Mouse (Mus musculus) left cerebral cortex, adult 8-10 months (tissue): Measurements from ENCODE around the gene Trpm3. TPM values are rescaled to one million over a fixed set of nuclear protein-coding genes. Genes with fewer than 3 reads are reported as not detected.

Source experiments
- DNase-seq, 2 experiments: peaks; one replicate each; pipeline ENCODE4 v3.0.0; 2022; ENCODE audit warnings: low spot score in 2 of 2
- total RNA-seq, 4 experiments: library from RNA; stranded (reverse); gene quantifications; 2 replicates each; pipeline ENCODE4 v1.2.4; 2022

Gene Trpm3
- total RNA-seq, 4 experiments from 2014 or later = 37.1 to 49.8 (median 43.3) TPM

GRCm38 (mm10) chr19:22915868-22916642 is 777.2 kb downstream of the Trpm3 start:
- peak; percentile 69 to 90 for DNase-seq

DNA sequence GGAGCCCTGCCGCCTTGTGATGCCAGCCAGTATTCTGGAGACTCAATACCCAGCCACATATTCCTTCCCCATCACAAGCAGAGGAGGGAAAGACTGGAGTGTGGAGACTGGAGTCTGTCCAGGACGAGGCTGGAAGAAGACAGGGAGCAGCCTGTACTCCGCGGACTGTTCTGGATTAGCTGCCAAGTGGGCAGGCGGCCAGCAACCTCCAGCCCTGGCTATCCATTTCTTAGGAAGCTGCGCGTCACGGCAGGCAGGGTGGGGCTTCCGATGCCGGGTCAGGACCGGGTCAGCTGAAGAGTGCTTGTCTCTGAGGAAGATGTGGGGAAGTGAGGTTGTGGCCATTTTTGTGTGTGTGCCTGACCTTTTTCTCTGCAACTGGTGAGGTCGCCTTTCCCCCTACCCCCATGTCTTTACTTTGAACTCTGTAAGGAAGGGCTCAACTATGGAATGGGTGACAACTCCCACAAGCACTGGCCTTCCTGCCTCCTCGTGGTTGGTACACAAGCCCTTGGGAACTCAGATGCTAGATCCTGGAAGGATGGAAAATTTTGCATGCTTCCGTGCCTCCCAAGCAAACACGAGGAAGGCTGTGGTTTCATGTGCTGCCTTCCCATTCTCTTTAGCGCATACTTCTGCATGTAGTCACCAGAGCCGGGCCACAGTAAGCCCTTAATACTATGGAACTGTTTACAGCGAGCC is 777.9 kb downstream of the Trpm3 start:
- peak; percentile 95 to 96 for DNase-seq

DNA sequence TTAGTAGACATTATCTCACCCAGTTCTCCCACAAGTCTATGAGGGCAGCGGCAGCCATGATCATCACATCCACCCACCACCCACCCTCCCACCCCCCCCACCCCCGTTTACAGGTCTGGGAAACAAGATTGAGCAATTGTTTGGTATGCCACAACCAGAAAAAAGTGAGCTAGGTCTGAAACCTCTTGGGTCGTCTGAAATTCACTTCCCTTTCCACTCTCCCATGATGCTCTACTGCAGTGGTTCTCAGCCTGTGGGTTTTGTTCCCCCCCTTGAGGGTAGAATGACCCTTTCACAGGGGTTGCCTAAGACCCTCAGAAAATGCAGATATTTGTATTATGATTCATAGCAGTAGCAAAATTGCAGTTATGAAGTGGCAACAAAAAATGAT is 778.5 kb downstream of the Trpm3 start:
- no peak for DNase-seq

GRCm38 (mm10) chr19:22920949-22921348 is 782.1 kb downstream of the Trpm3 start:
- DNase-seq = no peak

DNA sequence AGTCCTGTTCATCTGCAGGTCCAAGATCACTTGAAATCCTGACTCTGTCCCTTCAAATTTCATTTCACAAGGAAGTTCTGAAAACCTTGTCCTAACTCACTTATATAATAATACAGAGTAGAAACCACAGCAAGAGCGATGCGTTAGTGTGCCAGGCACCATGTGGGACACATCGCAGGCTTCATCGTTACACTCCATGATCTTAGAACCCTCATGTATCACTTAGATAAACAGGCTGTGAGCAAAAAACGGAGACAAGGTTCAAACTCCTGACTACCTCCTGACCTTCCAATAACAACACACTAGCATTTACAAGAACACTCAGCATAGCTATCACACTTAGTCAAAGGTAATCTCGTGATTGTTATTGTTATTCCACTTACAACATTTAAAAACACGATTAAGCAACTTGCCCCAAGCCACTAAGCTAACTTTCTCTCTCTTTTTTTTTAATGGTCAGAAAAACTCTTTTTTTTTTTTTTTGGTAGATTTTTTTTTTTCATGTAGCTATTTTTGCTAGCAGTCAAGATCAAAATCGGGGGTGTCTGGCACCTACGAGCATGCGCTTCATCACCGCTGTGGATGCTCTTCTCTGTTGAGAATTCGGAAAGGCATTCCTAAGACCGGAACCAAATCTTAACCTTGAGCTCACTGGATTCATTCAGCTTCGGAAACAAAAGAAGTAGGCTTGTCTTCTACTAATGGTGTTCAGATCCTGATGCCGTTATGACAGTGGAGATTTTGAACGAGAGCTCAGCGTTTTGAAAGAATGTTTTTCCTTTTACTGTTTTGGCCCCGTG is 784.2 kb downstream of the Trpm3 start:
- no peak for DNase-seq

DNA sequence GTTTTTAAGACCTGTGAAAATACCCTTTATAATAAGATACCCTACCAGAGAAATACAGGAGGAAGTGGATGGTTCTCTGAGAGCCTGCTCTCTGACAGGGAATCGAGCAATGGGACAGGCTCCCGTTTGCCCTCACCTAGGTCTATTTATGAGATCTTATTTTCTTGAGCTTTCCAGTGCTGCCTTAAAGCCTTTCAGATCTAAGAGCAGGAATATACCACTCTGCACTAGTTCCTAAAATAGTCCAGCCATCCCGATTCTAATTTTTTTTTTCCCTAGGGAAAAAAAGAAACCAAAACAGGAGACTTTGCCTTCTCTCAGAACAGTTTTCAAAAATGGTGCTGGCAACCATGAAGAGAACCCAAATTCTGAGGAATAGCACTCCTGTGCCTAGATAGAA is 786.4 kb downstream of the Trpm3 start:
- no peak for DNase-seq

- DNase-seq = no peak
Observed at GRCm38 (mm10) chr19:22926753-22927152, 787.9 kb downstream of the Trpm3 start.

DNA sequence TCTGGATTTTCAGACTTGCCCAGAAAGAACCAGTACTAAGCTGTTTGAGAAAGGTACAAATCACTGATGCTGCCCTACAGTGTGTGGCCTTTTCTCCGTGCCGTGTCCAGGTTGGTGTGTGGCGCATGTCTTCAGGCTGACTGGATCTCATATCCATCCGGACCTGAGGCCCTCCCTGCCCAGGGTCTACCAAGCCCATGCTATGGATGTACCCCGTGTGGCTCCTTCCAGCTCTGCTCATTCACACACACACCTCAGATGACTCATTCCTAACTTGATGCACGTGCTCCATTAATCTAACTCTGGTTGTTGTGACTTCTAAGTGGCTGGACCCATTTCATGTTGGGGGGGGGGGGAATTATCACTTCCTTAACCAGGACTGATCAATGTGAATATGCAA is 789.5 kb downstream of the Trpm3 start:
- DNase-seq = no peak

DNA sequence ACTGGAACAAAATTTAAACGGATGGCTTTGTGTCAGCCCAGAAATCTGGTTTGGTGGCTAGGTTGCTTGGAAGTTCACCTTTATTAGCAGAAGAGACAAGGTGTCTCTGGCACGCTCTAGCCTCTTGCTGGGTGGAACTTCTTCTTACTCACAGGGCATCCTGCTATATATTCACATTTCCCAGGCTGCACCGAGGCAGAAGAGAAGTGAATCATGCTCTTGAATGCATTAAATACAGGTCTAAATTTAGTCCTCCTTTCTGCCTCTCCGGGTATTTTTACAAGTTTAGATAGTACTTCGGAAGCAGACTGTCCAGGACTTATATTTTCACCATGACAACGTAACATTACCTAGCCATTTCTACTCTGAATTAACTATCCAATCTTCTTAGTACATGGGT is 790.9 kb downstream of the Trpm3 start:
- DNase-seq = peak in 1 of 2 experiments; percentile 75

GRCm38 (mm10) chr19:22930368-22930834 is 791.6 kb downstream of the Trpm3 start:
- no peak for DNase-seq

GRCm38 (mm10) chr19:22931006-22931405 is 792.2 kb downstream of the Trpm3 start:
- peak in 1 of 2 experiments; percentile 64 for DNase-seq

- DNase-seq = no peak
Observed at GRCm38 (mm10) chr19:22935067-22935466, 796.2 kb downstream of the Trpm3 start.

- DNase-seq = no peak
Observed at GRCm38 (mm10) chr19:22938848-22939724, 800.2 kb downstream of the Trpm3 start.

DNA sequence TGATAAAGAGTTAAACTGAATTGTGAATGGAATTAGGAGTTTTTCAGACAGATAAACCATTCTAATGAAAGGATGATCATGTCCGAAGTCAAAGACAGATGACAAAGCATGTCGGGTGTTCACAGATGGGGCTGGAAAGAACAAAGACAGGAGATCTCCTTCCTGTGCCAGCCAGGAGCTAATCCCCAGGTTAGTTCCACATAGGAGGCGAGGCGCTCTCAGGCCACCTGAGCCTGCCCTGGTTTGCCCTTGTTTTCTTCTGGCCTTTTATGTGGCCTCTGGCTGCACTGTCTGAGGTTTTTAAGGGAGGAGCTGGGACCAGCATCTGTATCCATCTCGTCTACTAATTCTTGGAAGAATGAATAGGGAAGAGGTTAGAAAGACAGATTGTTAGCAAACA is 801.0 kb downstream of the Trpm3 start:
- no peak for DNase-seq

- peak in 1 of 2 experiments; percentile 77 for DNase-seq
Observed at GRCm38 (mm10) chr19:22940487-22940886, 801.6 kb downstream of the Trpm3 start.

GRCm38 (mm10) chr19:22940956-22941355 is 802.1 kb downstream of the Trpm3 start:
- no peak for DNase-seq

- no peak for DNase-seq
Observed at GRCm38 (mm10) chr19:22952480-22952879, 813.6 kb downstream of the Trpm3 start.

- no peak for DNase-seq
Observed at GRCm38 (mm10) chr19:22953191-22953590, 814.3 kb downstream of the Trpm3 start.

GRCm38 (mm10) chr19:22958414-22958813 is 819.6 kb downstream of the Trpm3 start:
- DNase-seq = no peak

DNA sequence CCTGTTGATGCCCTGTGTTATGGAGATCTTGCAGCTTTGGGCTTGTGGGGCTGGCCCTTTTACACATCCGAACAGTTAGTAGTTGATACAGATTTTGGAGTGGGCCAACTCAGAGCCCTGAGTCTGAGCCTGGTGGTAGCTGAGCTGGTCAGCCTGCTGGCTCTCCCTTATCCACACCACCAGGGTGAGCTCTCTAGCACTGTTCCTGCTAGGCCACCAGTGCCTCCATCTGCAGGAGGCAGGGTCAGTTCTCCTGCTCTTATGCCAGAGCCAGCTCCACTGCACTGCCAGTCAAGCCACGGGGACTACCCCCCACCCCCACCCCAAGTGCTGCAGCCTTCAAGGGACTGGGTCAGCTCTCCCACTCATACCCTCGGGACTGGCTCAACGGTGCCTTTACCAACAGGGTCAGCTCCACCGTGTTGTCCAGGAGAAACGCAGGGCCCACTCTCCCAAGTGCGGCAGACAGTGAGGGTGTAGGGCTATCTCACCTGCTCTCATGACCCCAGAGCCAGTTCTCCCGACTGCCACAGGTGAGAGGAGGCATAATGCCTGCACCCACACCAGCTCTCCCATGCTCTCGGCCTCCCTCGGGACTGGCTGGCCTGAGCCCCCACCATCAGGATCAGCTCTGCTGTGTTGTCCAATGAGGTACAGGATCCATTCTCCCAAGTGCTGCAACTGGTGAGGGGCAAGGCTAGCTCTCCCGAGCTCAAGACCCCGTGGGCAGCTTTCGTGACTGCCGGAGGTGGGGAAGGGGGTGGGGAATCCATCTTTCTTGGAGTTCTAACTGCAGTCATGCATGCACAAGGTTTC is 821.8 kb downstream of the Trpm3 start:
- no peak for DNase-seq
